Mouse (Mus musculus): ENCODE measurements around the gene Mmp14. TPM values are rescaled to one million over a fixed set of nuclear protein-coding genes. Genes with fewer than 3 reads are reported as not detected.

Gene Mmp14
- total RNA-seq (2014; rRNA removed) (46.4 and 48.9 TPM in 2 replicates), polyA plus RNA-seq (2015; fragmentation: Nextera tagmentation; extraction: Ambion mirVana) (40.6 and 41.8 TPM in 2 replicates)

DNA sequence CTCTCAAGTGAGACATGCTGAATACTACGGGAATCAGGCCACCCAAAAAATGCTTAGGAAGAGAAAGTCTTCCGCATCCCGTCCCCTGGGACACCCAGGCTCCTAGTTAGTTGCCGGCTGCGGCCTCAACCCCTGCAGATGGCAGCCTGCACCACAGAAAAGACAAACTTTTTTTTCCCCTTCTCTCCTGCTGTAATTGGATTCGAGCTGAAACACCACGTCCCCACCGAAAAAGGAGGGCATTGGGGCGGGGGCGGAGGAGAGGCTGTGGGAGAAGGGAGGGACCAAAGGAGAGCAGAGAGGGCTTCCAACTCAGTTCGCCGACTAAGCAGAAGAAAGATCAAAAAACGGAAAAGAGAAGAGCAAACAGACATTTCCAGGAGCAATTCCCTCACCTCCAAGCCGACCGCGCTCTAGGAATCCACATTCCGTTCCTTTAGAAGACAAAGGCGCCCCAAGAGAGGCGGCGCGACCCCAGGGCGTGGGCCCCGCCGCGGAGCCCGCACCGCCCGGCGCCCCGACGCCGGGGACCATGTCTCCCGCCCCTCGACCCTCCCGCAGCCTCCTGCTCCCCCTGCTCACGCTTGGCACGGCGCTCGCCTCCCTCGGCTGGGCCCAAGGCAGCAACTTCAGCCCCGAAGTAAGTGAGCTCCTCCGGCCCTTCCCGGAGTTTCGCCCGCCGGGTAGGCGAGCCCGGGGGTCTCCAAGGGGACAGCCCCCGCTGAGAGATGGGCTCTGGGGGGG, at the start of gene Mmp14:
Gene Mmp14, plus strand, starts transcription at position 279 of the 744 bp plus-strand sequence.
- peak within 1 kb of the TSS; percentile 59 for H3K9ac ChIP-seq (replicated peaks; ENCODE audit: low read length, poor library complexity, severe bottlenecking)
- H3K27ac ChIP-seq (ENCODE audit: low read depth, low read length): peak within 1 kb of the TSS; percentile 66
- H3K36me3 ChIP-seq (ENCODE audit: insufficient read depth, low read length): peaks cover 5% of the 10 kb centered on the region; the same call in 1 of the 2 replicates
- peak; percentile 66 for TF ChIP-seq CTCF (IDR thresholded peaks at IDR 0.05)
- peaks cover 5% of the 10 kb centered on the region; the same call in 1 of the 2 replicates for H3K4me1 ChIP-seq (ENCODE audit: insufficient read depth, low read length)
- peak within 1 kb of the TSS; percentile 60 for H3K4me2 ChIP-seq (ENCODE audit: low read depth, low read length, poor library complexity, severe bottlenecking)
- ATAC-seq (ENCODE audit: low FRiP score) (peak; percentile 20; the same call in 1 of the 2 replicates), DNase-seq (ENCODE audit: low spot score) (peak; percentile 78)
- H3K9me3 ChIP-seq (ENCODE audit: low read length): no peaks in the 10 kb centered on the region
- H3K27me3 ChIP-seq (ENCODE audit: insufficient read depth, low read length): no peaks in the 10 kb centered on the region
- H3K4me3 ChIP-seq (ENCODE audit: low read depth, low read length): peak within 1 kb of the TSS; percentile 51
- WGBS: under 1% methylated on average over 41 of the region's 49 CpGs

GRCm38 (mm10) chr14:54381816-54382215, 49.6 kb upstream of the Mmp14 start:
- H3K27ac ChIP-seq (ENCODE audit: low read depth, low read length): no peak overlapping the region
- DNase-seq (ENCODE audit: low spot score): no peak
- TF ChIP-seq CTCF (IDR thresholded peaks at IDR 0.05): no peak
- H3K4me2 ChIP-seq (ENCODE audit: low read depth, low read length, poor library complexity, severe bottlenecking): no peak overlapping the region
- H3K27me3 ChIP-seq (ENCODE audit: insufficient read depth, low read length): no peaks in the 10 kb centered on the region
- H3K4me3 ChIP-seq (ENCODE audit: low read depth, low read length): no peak overlapping the region
- H3K36me3 ChIP-seq (ENCODE audit: insufficient read depth, low read length): no peaks in the 10 kb centered on the region
- no peaks in the 10 kb centered on the region for H3K4me1 ChIP-seq (ENCODE audit: insufficient read depth, low read length)
- WGBS: 78% methylated on average over 10 of the region's 10 CpGs
- ATAC-seq (ENCODE audit: low FRiP score): no peak
- no peak overlapping the region for H3K9ac ChIP-seq (replicated peaks; ENCODE audit: low read length, poor library complexity, severe bottlenecking)
- no peaks in the 10 kb centered on the region for H3K9me3 ChIP-seq (ENCODE audit: low read length)

- H3K36me3 ChIP-seq (ENCODE audit: insufficient read depth, low read length): no peaks in the 10 kb centered on the region
- DNase-seq (ENCODE audit: low spot score): no peak
- H3K9me3 ChIP-seq (ENCODE audit: low read length): no peaks in the 10 kb centered on the region
- no peaks in the 10 kb centered on the region for H3K27me3 ChIP-seq (ENCODE audit: insufficient read depth, low read length)
- H3K4me2 ChIP-seq (ENCODE audit: low read depth, low read length, poor library complexity, severe bottlenecking): no peak overlapping the region
- no peak for TF ChIP-seq CTCF (IDR thresholded peaks at IDR 0.05)
- WGBS: 62% methylated on average over 9 of the region's 9 CpGs
- H3K27ac ChIP-seq (ENCODE audit: low read depth, low read length): no peak overlapping the region
- H3K4me3 ChIP-seq (ENCODE audit: low read depth, low read length): no peak overlapping the region
- no peaks in the 10 kb centered on the region for H3K4me1 ChIP-seq (ENCODE audit: insufficient read depth, low read length)
- no peak overlapping the region for H3K9ac ChIP-seq (replicated peaks; ENCODE audit: low read length, poor library complexity, severe bottlenecking)
- ATAC-seq (ENCODE audit: low FRiP score): no peak
Measured at GRCm38 (mm10) chr14:54382641-54383040, 48.8 kb upstream of the Mmp14 start.

DNA sequence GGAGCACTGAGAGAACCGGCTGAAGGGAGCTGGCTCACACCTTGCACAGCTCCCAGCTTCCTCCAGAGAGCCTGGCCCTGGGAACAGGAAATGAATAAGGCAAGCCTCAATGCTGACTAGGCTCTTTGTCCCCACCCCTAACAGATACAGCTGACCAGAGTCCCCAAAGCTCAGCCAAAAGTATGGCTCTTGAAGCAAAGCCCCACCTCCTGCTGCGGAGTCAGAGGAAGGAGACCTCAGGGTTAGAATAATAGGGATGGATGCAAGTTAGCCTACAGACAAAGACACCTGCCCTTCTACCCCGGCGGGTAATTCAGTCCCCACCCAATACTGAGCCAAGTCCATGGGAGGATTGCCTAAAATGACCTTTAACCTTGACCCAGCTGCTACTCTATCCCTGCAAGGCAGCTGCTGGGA, 48.0 kb upstream of the Mmp14 start:
- ATAC-seq (ENCODE audit: low FRiP score) (no peak), DNase-seq (ENCODE audit: low spot score) (no peak)
- Histone ChIP-seq H3K4me1 (ENCODE audit: insufficient read depth, low read length) (no peaks in the 10 kb centered on the region), H3K9ac (replicated peaks; ENCODE audit: low read length, poor library complexity, severe bottlenecking) (no peak overlapping the region), H3K27ac (ENCODE audit: low read depth, low read length) (no peak overlapping the region), H3K4me3 (ENCODE audit: low read depth, low read length) (no peak overlapping the region), H3K36me3 (ENCODE audit: insufficient read depth, low read length) (no peaks in the 10 kb centered on the region), H3K4me2 (ENCODE audit: low read depth, low read length, poor library complexity, severe bottlenecking) (no peak overlapping the region), H3K27me3 (ENCODE audit: insufficient read depth, low read length) (no peaks in the 10 kb centered on the region), H3K9me3 (ENCODE audit: low read length) (no peaks in the 10 kb centered on the region)
- WGBS: 49% methylated on average over 4 of the region's 4 CpGs
- TF ChIP-seq CTCF (IDR thresholded peaks at IDR 0.05): no peak

GRCm38 (mm10) chr14:54384396-54384795, 47.0 kb upstream of the Mmp14 start:
- no peaks in the 10 kb centered on the region for H3K36me3 ChIP-seq (ENCODE audit: insufficient read depth, low read length)
- ATAC-seq (ENCODE audit: low FRiP score) (no peak), DNase-seq (ENCODE audit: low spot score) (no peak)
- H3K4me1 ChIP-seq (ENCODE audit: insufficient read depth, low read length): no peaks in the 10 kb centered on the region
- H3K27ac ChIP-seq (ENCODE audit: low read depth, low read length): no peak overlapping the region
- H3K27me3 ChIP-seq (ENCODE audit: insufficient read depth, low read length): no peaks in the 10 kb centered on the region
- H3K4me3 ChIP-seq (ENCODE audit: low read depth, low read length): no peak overlapping the region
- H3K9ac ChIP-seq (replicated peaks; ENCODE audit: low read length, poor library complexity, severe bottlenecking): no peak overlapping the region
- no peaks in the 10 kb centered on the region for H3K9me3 ChIP-seq (ENCODE audit: low read length)
- 90% methylated on average over 8 of the region's 8 CpGs for WGBS
- no peak overlapping the region for H3K4me2 ChIP-seq (ENCODE audit: low read depth, low read length, poor library complexity, severe bottlenecking)
- no peak for TF ChIP-seq CTCF (IDR thresholded peaks at IDR 0.05)

GRCm38 (mm10) chr14:54385968-54386618, 45.3 kb upstream of the Mmp14 start:
- DNase-seq (ENCODE audit: low spot score) (no peak), ATAC-seq (ENCODE audit: low FRiP score) (no peak)
- Histone ChIP-seq H3K4me1 (ENCODE audit: insufficient read depth, low read length) (no peaks in the 10 kb centered on the region), H3K9me3 (ENCODE audit: low read length) (no peaks in the 10 kb centered on the region), H3K4me3 (ENCODE audit: low read depth, low read length) (no peak overlapping the region), H3K27ac (ENCODE audit: low read depth, low read length) (no peak overlapping the region), H3K4me2 (ENCODE audit: low read depth, low read length, poor library complexity, severe bottlenecking) (no peak overlapping the region), H3K36me3 (ENCODE audit: insufficient read depth, low read length) (no peaks in the 10 kb centered on the region), H3K27me3 (ENCODE audit: insufficient read depth, low read length) (no peaks in the 10 kb centered on the region), H3K9ac (replicated peaks; ENCODE audit: low read length, poor library complexity, severe bottlenecking) (no peak overlapping the region)
- 87% methylated on average over 7 of the region's 7 CpGs for WGBS
- TF ChIP-seq CTCF (IDR thresholded peaks at IDR 0.05): no peak
